Mouse (Mus musculus) heart, postnatal 0 days (tissue): Measurements from ENCODE around the gene Grb7.

Source experiments
- CTCF ChIP-seq: IDR thresholded peaks from 2 replicates; pipeline ENCODE4 v1.5.1; 2016; ENCODE audit warnings: antibody characterized with exemption, control low read depth, low read depth
- EP300 ChIP-seq: IDR thresholded peaks from 2 replicates; pipeline ENCODE4 v1.6.1; 2016; ENCODE audit warnings: antibody characterized with exemption, low read depth

- no peak for TF ChIP-seq EP300
- no peak for TF ChIP-seq CTCF
Observed at GRCm38 (mm10) chr11:98504926-98505325, 58.7 kb downstream of the Grb7 start.
